Mouse (Mus musculus) forebrain, embryonic 10.5 days (tissue): ENCODE results near the gene Rplp1. TPM values are rescaled to one million over a fixed set of nuclear protein-coding genes. Genes with fewer than 3 reads are reported as not detected.

Experiments
- DNase-seq: peaks from one replicate; pipeline ENCODE4 v3.0.0-alpha.2; 2017; ENCODE audit warnings: low spot score; ENCODE audit errors: extremely low spot score
- H3K27ac ChIP-seq: fragments of 300-500 bp; sonication (generic); 2 replicates; pipeline ENCODE4 v1.5.1; 2016; ENCODE audit warnings: mild to moderate bottlenecking
- H3K27me3 ChIP-seq: fragments of 300-500 bp; sonication (generic); 2 replicates; pipeline ENCODE4 v1.6.1; 2016; ENCODE audit warnings: mild to moderate bottlenecking; ENCODE audit not compliant: poor library complexity, severe bottlenecking
- H3K36me3 ChIP-seq: fragments of 300-500 bp; sonication (generic); replicated peaks from 2 replicates; pipeline ENCODE4 v1.6.1; 2016; ENCODE audit warnings: mild to moderate bottlenecking, moderate library complexity
- H3K4me1 ChIP-seq: fragments of 300-500 bp; sonication (generic); 2 replicates; pipeline ENCODE4 v1.6.1; 2016
- H3K4me3 ChIP-seq: fragments of 300-500 bp; sonication (generic); 2 replicates; pipeline ENCODE4 v1.5.1; 2016; ENCODE audit warnings: mild to moderate bottlenecking, moderate library complexity
- H3K9me3 ChIP-seq: fragments of 300-500 bp; sonication (generic); 2 replicates; pipeline ENCODE4 v1.6.1; 2016; ENCODE audit warnings: mild to moderate bottlenecking, moderate library complexity
- WGBS: fragments of 180-500 bp; shearing (Covaris S2); methylation state at CpG from one replicate; pipeline ENCODE4 v1.1.7; 2016; 5-methylcytosine and 5-hydroxymethylcytosine counted together
- polyA plus RNA-seq: library from polyadenylated mRNA; unstranded; fragments of >200 nt; fragmentation: Nextera tagmentation; extraction: Ambion mirVana; gene quantifications from 2 replicates; pipeline ENCODE4 v1.2.1, GENCODE M21; 2016

Gene Rplp1
- polyA plus RNA-seq, 1 experiment from 2014 or later, result 1,247 TPM

DNA sequence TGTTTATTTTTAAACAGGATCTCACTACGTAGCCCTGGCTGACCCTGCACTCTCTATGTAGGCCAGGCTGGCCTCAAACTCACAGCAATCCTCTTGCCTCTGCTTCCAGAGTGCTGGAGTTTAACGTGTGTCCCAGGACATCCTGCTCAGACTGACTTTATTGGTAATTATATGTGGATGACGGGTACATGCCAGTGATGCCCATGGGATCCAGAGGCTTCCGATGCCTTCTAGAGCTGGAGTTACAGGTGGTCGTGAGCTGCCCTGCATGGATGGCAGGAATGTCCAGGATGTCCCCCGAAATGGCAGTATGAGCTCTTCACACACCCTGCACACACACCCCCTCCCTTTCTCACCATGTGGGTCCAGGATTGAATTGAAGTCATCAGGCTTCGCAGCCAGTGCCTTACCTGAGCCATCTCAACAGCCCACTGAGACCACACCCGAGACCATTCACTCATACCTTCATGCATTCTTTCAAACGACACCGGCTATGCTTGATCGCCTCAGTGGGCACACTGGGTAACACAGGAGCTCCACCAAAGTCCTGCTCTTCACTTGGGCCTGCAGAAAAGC is 5.4 kb downstream of the Rplp1 start:
- no peak overlapping the region for H3K4me3 ChIP-seq
- 93% methylated on average over 11 of the region's 11 CpGs for WGBS

DNA sequence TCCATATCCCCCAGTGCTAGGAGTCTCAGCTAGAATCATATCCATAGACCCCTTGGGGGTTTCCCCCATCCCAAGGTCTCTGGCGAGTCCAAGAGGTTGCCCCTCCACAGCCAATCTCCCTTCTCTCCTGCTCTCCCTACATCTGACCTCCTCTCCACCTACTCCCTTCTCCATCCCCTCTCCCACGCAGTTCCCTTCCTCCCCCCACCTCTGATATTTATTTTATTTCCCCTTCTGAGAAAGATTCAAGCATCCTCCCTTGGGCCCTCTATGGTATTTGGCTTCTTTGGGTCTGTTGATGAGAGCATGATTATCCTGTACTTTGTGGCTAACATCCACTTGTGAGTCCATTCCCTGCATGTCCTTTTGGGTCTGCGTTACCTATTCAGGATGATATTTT is 6.0 kb downstream of the Rplp1 start:
- Histone ChIP-seq H3K4me1 (peaks cover 36% of the 10 kb centered on the region), H3K4me3 (no peak overlapping the region), H3K27ac (no peak overlapping the region), H3K9me3 (no peaks in the 10 kb centered on the region), H3K36me3 (peaks cover 45% of the 10 kb centered on the region), H3K27me3 (no peaks in the 10 kb centered on the region)
- DNase-seq, result no peak
- WGBS, result 87% methylated on average over 3 of the region's 3 CpGs

More for the DNA sequence above, 5.4 kb downstream of the Rplp1 start:
- Histone ChIP-seq H3K27me3 (no peaks in the 10 kb centered on the region), H3K36me3 (peaks cover 48% of the 10 kb centered on the region), H3K27ac (no peak overlapping the region), H3K9me3 (no peaks in the 10 kb centered on the region), H3K4me1 (peaks cover 35% of the 10 kb centered on the region)
- no peak for DNase-seq

DNA sequence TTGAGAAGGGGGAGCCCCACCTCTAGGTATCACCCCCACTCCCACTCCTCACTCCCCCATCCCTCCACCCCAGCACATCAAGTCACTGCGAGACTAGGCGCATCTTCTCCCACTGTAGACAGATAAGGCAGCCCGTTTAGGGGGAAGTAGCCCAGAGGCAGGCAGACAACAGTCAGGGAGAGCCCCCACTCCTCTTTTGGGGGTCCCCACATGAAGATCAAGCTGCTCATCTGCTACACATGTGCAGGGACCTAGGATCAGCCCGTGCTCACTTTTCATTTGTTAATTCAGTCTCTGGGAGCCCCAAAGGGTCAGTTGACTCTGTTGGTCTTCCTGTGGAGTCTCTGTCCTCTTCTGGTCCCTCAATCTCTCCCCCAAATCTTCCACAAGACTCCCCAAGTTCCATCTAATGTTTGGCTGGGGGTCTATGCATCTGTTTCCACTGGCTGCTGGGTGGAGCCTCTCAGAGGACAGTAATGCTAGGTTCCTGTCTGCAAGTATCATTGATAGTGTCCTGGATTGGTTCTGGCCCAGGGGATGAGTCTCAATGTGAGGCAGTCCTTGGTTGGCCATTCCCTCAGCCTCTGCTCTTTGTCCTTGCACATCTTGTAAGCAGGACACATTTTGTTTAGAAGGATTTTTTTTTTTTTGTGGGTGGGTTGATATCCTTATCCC is 6.6 kb downstream of the Rplp1 start:
- DNase-seq, result no peak
- Histone ChIP-seq H3K4me3 (no peak overlapping the region), H3K36me3 (peaks cover 39% of the 10 kb centered on the region), H3K27me3 (0 out of 2 replicates have a peak, but pooled peaks cover 3% of the 10 kb centered on the region), H3K9me3 (no peaks in the 10 kb centered on the region), H3K27ac (no peak overlapping the region), H3K4me1 (peaks cover 33% of the 10 kb centered on the region)
- 90% methylated on average over 4 of the region's 4 CpGs for WGBS

DNA sequence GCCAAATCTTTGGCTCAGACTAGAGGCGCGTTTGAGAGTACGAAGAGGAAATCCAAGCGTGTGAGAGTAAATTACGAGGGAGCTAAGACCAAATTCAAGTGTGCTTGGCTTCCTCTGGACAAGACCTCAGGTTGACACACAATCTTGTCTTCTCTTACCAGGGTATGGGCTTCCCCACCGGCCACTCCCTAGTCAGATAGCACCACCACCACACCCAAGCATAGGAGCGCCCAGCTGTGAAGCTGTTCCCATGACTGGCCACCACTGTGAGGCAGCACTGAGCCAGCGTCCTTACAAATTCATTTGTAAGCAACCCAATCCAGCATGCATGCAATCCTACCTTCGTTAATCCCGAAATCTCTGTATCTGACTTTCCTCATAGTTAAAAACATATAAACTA is 7.4 kb downstream of the Rplp1 start:
- peaks cover 31% of the 10 kb centered on the region for H3K36me3 ChIP-seq
- H3K9me3 ChIP-seq, result no peaks in the 10 kb centered on the region
- H3K27ac ChIP-seq, result no peak overlapping the region
- H3K4me1 ChIP-seq, result peaks cover 34% of the 10 kb centered on the region
- H3K27me3 ChIP-seq, result peaks cover 10% of the 10 kb centered on the region; the same call in 1 of the 2 replicates
- 70% methylated on average over 10 of the region's 10 CpGs for WGBS
- H3K4me3 ChIP-seq, result no peak overlapping the region
- DNase-seq, result peak; percentile 44

DNA sequence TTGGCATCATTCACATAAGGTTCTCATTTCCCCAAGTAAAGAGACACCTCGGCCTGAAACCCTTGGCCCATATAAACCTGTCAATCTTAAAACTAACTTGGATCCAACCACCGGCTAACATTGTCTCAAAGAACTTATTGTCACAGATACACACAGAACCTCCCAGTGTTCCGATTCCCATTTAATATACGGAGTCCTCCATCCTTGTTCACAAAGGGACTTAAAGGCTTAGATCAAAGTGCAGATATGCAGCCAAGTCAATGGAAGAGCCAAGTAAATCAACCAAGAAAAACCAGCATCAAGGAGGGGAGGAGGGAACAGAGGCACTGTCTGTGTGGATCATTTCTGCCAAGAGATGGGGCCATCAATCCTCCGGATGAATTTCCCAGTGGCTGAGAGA is 8.8 kb downstream of the Rplp1 start:
- no peak for DNase-seq
- no peak overlapping the region for H3K4me3 ChIP-seq
- H3K9me3 ChIP-seq, result no peaks in the 10 kb centered on the region
- peaks cover 20% of the 10 kb centered on the region for H3K27me3 ChIP-seq
- WGBS, result 85% methylated on average over 5 of the region's 5 CpGs
- H3K27ac ChIP-seq, result no peak overlapping the region
- H3K4me1 ChIP-seq, result peaks cover 39% of the 10 kb centered on the region
- H3K36me3 ChIP-seq, result peaks cover 17% of the 10 kb centered on the region

DNA sequence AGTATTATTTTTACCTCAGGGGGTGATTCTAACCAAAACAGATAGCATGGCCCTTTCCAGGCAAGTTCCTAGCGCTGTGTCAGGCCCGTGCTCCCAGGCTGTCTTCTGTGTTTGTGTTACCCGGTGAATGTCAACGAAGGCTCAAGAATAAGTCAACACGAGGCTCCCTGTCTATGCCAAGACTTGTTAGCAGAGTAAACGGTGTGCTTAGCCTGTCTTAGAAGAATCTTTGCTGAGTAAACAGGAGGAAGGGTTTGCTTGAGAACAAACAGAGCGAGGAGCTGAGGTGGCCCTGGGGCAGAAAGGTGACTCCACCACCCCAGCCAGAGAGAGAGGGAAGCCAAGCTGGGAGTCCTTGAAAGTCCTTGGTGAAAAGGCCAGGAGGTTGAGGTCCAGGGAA is 10.1 kb downstream of the Rplp1 start:
- peaks cover 30% of the 10 kb centered on the region for H3K27me3 ChIP-seq

DNA sequence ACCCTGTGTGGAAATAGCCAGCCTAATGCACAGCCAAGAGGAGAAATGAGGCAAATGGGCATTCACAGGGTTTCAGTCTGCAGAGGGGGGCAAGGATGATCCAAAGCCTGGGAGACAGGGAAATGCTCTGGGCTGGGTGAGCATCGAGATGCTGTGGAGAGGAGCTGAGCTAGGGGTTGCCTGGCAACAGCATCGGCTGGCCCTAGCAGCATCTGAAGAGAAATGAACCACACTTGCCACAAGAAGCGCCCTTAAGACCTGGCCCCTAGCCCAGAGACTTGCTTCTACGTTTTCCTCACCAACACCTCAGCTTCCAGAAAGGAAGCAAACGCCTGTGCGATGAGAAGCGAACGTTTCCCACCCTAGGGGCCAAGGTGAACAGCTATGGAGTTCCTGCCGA is 11.9 kb downstream of the Rplp1 start:
- H3K27ac ChIP-seq, result 0 out of 2 replicates have a peak overlapping the region, but pooled peaks have one; percentile 3
- H3K4me3 ChIP-seq, result no peak overlapping the region
- DNase-seq, result no peak
- no peaks in the 10 kb centered on the region for H3K9me3 ChIP-seq
- peaks cover 48% of the 10 kb centered on the region for H3K4me1 ChIP-seq
- H3K36me3 ChIP-seq, result no peaks in the 10 kb centered on the region
- WGBS, result 72% methylated on average over 9 of the region's 9 CpGs
- peaks cover 43% of the 10 kb centered on the region for H3K27me3 ChIP-seq

More for the DNA sequence above, 10.1 kb downstream of the Rplp1 start:
- H3K4me3 ChIP-seq, result no peak overlapping the region
- WGBS, result 53% methylated on average over 7 of the region's 7 CpGs
- H3K4me1 ChIP-seq, result peaks cover 44% of the 10 kb centered on the region
- 0 out of 2 replicates have a peak overlapping the region, but pooled peaks have one; percentile 51 for H3K27ac ChIP-seq
- H3K36me3 ChIP-seq, result peaks cover 6% of the 10 kb centered on the region
- no peak for DNase-seq
- H3K9me3 ChIP-seq, result no peaks in the 10 kb centered on the region

DNA sequence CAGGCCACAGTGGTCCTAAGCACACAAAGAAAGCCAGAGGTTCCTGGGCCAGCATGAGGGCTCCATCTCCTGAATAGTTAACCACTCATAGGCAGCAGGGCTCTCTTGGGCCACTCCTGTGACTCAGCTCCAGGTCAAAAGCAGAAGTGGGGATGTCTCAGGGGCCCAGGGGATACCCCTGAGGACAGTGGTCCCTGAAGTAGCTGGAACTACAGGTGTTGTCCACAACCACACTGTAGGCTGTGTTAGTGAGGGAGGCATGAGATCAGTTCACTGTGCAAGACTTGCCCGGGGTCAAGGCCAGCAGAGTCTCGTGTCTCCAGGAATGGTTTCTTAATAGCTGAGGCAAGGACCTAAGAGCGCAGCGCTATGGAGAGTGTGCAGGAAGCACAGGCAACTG is 12.8 kb downstream of the Rplp1 start:
- H3K4me3 ChIP-seq, result no peak overlapping the region
- WGBS, result 85% methylated on average over 4 of the region's 4 CpGs
- peaks cover 50% of the 10 kb centered on the region for H3K4me1 ChIP-seq
- peak; percentile 33 for DNase-seq
- H3K27ac ChIP-seq, result peak overlapping the region; percentile 48
- H3K27me3 ChIP-seq, result peaks cover 52% of the 10 kb centered on the region
- no peaks in the 10 kb centered on the region for H3K9me3 ChIP-seq
- H3K36me3 ChIP-seq, result no peaks in the 10 kb centered on the region

DNA sequence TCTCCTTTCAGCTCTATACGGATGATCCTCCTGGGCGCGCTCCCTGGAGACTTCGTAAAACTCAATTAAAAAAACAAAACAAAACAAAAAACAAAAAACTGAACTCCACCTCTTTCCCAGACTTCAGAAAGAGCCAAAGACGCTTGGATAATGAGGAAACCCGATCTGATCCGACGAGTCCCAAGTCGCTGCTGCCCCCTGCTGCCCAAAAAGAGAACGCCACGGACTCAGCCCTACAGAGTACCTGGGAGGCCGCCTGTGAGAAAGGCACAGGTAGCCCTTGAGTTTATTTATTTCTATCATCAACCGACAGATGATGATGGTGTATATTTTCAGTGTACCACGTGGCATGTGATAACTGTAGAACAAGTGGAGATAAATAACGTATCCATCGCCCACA is 14.5 kb downstream of the Rplp1 start:
- Histone ChIP-seq H3K36me3 (no peaks in the 10 kb centered on the region), H3K4me1 (peaks cover 49% of the 10 kb centered on the region), H3K27me3 (peaks cover 65% of the 10 kb centered on the region), H3K27ac (no peak overlapping the region; the same call in 1 of the 2 replicates), H3K4me3 (peak overlapping the region; percentile 36; the same call in 1 of the 2 replicates), H3K9me3 (no peaks in the 10 kb centered on the region)
- WGBS, result 6% methylated on average over 16 of the region's 16 CpGs
- DNase-seq, result peak; percentile 76

DNA sequence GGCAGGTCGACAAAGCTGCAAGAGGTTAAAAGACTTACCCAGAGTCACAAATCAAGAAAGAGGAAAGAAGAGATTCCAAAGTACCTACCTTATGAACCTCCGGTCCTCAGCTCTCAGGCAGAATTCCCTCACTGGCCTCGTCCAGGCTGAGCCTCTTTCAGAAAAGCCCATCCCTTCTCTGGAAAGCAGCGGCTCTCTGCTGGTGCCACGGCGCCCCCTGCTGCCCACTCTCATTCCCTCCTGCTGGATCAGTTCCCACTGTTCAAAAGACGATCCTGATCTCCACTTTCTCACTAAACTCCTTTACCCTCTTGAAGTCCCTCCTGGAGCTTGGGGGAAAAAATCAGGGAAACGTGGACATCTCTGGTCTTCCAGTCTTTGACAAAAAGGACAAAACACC is 15.9 kb downstream of the Rplp1 start:
- Histone ChIP-seq H3K4me1 (peaks cover 36% of the 10 kb centered on the region), H3K9me3 (no peaks in the 10 kb centered on the region), H3K27me3 (peaks cover 65% of the 10 kb centered on the region), H3K4me3 (no peak overlapping the region), H3K27ac (no peak overlapping the region), H3K36me3 (no peaks in the 10 kb centered on the region)
- 4% methylated on average over 7 of the region's 8 CpGs for WGBS
- peak; percentile 86 for DNase-seq

DNA sequence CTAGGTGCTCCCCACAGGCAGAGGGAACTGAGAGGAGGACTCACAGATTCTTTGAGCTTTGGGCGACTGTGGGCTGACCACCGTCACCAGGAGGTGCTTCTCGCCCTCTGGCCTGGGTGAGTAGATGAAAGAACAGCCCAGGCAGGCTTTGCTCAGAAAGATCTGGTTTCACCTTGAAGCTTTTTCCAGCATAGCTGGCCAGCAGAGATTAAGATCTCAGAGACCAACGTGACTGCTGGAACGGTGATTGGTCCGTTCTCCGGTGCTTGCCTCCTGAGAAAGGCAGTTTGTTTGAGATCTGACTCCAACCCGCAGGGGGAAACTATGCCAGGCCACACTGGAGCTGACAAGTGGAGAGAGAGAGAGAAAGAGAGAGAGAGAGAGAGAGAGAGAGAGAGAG is 19.3 kb downstream of the Rplp1 start:
- WGBS, result 84% methylated on average over 8 of the region's 8 CpGs
- Histone ChIP-seq H3K9me3 (no peaks in the 10 kb centered on the region), H3K36me3 (no peaks in the 10 kb centered on the region), H3K4me3 (no peak overlapping the region), H3K4me1 (peaks cover 16% of the 10 kb centered on the region), H3K27ac (no peak overlapping the region), H3K27me3 (peaks cover 40% of the 10 kb centered on the region)
- DNase-seq, result no peak

DNA sequence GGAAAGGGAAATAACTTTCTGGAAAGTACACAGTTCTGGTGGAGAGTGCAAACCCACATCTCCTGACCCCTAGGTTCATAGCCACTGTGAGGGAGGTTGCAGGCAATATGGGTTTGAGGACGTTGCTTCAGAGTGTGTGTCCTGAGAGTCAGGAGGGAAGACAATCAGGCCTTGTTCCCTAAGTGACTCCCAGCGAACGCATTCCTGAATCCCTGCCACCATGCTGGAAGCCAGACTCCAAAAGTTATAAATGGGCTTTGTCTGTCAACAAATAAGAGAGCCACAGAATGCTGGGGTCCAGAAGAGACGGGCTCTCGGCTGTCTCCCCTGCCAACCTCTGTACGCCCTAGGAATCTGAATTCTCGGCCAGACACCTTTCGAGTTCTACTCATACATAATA is 24.5 kb downstream of the Rplp1 start:
- WGBS, result 68% methylated on average over 8 of the region's 8 CpGs
- no peak for DNase-seq

DNA sequence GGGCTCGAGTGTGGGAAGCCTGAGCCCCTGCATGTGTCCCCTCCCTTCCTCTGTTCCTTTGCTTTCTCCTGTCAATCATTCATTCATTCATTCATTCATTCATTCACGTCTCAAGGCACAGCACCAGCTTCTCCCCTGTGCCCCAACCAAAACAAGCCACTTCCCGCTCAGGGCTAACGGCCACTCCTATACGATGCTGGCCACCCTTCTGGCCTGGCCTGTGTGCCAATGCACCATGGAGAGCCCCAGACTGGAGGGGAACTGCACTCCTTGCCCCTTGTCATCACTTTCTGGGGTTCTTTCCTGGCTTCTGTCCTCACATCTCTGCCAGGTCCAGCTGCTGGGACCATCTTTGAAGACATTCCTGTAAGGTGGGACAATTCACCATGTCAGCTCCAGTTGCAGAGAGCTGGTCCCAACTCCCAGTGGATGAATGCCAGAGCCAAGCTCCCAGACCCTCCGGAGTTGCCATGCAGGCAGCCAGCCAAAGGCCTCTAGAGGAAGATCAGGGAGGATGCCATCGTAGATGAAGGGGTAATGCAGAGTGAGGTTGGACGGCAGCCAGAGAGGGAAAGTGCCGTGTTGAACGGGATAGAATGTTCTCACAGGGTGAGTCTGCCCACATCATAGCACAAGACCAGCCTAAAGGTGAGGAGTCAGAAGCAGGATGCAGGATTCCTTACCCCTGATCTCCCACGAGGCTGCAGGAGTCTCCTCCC is 26.5 kb downstream of the Rplp1 start:
- Histone ChIP-seq H3K36me3 (no peaks in the 10 kb centered on the region), H3K4me3 (no peak overlapping the region), H3K4me1 (peaks cover 29% of the 10 kb centered on the region), H3K27ac (no peak overlapping the region), H3K27me3 (no peaks in the 10 kb centered on the region; the same call in 1 of the 2 replicates), H3K9me3 (no peaks in the 10 kb centered on the region)
- 82% methylated on average over 11 of the region's 11 CpGs for WGBS
- no peak for DNase-seq

More for the DNA sequence above, 24.5 kb downstream of the Rplp1 start:
- Histone ChIP-seq H3K27ac (no peak overlapping the region), H3K4me3 (no peak overlapping the region), H3K9me3 (no peaks in the 10 kb centered on the region), H3K27me3 (no peaks in the 10 kb centered on the region; the same call in 1 of the 2 replicates), H3K36me3 (no peaks in the 10 kb centered on the region), H3K4me1 (peaks cover 22% of the 10 kb centered on the region)
